Mouse (Mus musculus) intestine, postnatal 0 days (tissue): ENCODE data around the gene Napa. TPM values are rescaled to one million over a fixed set of nuclear protein-coding genes. Genes with fewer than 3 reads are reported as not detected.

Source experiments
- ATAC-seq: fragments of 200-750 bp; cut with Nextera tagmentation; 2 replicates; pipeline ENCODE4 v1.8.0; 2017; ENCODE audit warnings: mild to moderate bottlenecking, moderate TSS enrichment, moderate library complexity
- H3K27ac ChIP-seq: fragments of 300-500 bp; sonication (generic); 2 replicates; pipeline ENCODE4 v1.5.1; 2014; ENCODE audit warnings: mild to moderate bottlenecking, low read depth, low read length, moderate library complexity
- H3K27me3 ChIP-seq: fragments of 300-500 bp; sonication (generic); replicated peaks from 2 replicates; pipeline ENCODE4 v1.6.1; 2014; ENCODE audit warnings: low read length, mixed read lengths; ENCODE audit not compliant: control insufficient read depth, insufficient read depth
- H3K36me3 ChIP-seq: fragments of 300-500 bp; sonication (generic); 2 replicates; pipeline ENCODE4 v1.6.1; 2014; ENCODE audit warnings: mild to moderate bottlenecking, moderate library complexity; ENCODE audit not compliant: control insufficient read depth, insufficient read depth
- H3K4me1 ChIP-seq: fragments of 300-500 bp; sonication (generic); replicated peaks from 2 replicates; pipeline ENCODE4 v1.6.1; 2014; ENCODE audit warnings: antibody characterized with exemption, low read length, mixed read lengths; ENCODE audit not compliant: control insufficient read depth, insufficient read depth
- H3K4me2 ChIP-seq: fragments of 300-500 bp; sonication (generic); replicated peaks from 2 replicates; pipeline ENCODE4 v1.6.1; 2014; ENCODE audit warnings: low read depth, mild to moderate bottlenecking, moderate library complexity
- H3K4me3 ChIP-seq: fragments of 300-500 bp; sonication (generic); 2 replicates; pipeline ENCODE4 v1.5.1; 2014; ENCODE audit warnings: low read depth, low read length
- H3K9ac ChIP-seq: fragments of 300-500 bp; sonication (generic); 2 replicates; pipeline ENCODE4 v1.6.1; 2014; ENCODE audit warnings: mild to moderate bottlenecking, low read depth, low read length
- H3K9me3 ChIP-seq: fragments of 300-500 bp; sonication (generic); 2 replicates; pipeline ENCODE4 v1.6.1; 2016; ENCODE audit warnings: mixed run types; ENCODE audit not compliant: control insufficient read depth
- CTCF ChIP-seq: sonication (generic); IDR thresholded peaks from 2 replicates; pipeline ENCODE4 v1.5.1; 2016; ENCODE audit warnings: low read depth, mild to moderate bottlenecking, control low read depth, antibody characterized with exemption, moderate library complexity
- WGBS: fragments of 180-500 bp; shearing (Covaris S2); extraction: QIAGEN DNeasy Blood & Tissue Kit; methylation state at CpG from one replicate; pipeline ENCODE4 v1.1.7; 2014; 5-methylcytosine and 5-hydroxymethylcytosine counted together
- polyA plus RNA-seq: library from polyadenylated mRNA; unstranded; fragments of >200 nt; fragmentation: Nextera tagmentation; extraction: Ambion mirVana; gene quantifications from 2 replicates; pipeline ENCODE4 v1.2.1, GENCODE M21; 2015

The Napa gene
- polyA plus RNA-seq, 1 experiment from 2014 or later = 201 TPM

GRCm38 (mm10) chr7:16161302-16161701 is 63.0 kb downstream of the Napa start:
- peaks cover 13% of the 10 kb centered on the region; the same call in 1 of the 2 replicates for H3K27me3 ChIP-seq
- no peak for ATAC-seq
- WGBS = 87% methylated on average over 9 of the region's 9 CpGs
- no peak for TF ChIP-seq CTCF
- no peak overlapping the region for H3K9ac ChIP-seq
- no peak overlapping the region for H3K27ac ChIP-seq
- H3K4me1 ChIP-seq = no peaks in the 10 kb centered on the region
- no peaks in the 10 kb centered on the region for H3K36me3 ChIP-seq
- H3K4me2 ChIP-seq = no peak overlapping the region
- H3K9me3 ChIP-seq = no peaks in the 10 kb centered on the region
- H3K4me3 ChIP-seq = no peak overlapping the region

DNA sequence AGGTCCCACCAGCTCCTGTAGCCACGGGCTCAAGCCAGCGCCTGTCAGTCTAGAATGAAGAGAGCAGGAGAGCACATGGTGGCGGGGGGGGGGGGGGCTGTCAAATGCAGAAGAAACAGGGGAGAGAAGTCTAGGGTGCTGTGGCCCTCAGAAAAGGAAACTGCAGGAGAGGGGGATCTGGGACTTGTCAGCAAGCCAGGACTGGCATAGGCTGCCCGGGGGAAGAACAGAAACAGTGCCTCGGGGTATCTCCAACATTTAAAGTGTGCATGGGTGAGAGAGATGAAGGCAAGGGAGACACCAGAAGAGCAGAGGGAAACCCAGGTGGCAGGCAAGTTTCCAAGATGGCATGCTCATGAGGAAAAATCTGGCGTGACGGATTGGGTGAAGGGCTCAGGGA is 63.8 kb downstream of the Napa start:
- H3K9me3 ChIP-seq = no peaks in the 10 kb centered on the region
- TF ChIP-seq CTCF = no peak
- H3K9ac ChIP-seq = no peak overlapping the region
- no peaks in the 10 kb centered on the region for H3K4me1 ChIP-seq
- no peak overlapping the region for H3K4me3 ChIP-seq
- no peak for ATAC-seq
- WGBS = 69% methylated on average over 7 of the region's 7 CpGs
- H3K27ac ChIP-seq = no peak overlapping the region
- H3K27me3 ChIP-seq = peaks cover 13% of the 10 kb centered on the region; the same call in 1 of the 2 replicates
- no peak overlapping the region for H3K4me2 ChIP-seq
- H3K36me3 ChIP-seq = no peaks in the 10 kb centered on the region

Other genes starting within 250 kb of the Napa start
- not detected in 2 replicates for gene Crx, start 218.5 kb upstream of the Napa start, polyA plus RNA-seq
- not detected in 2 replicates for gene Crxos, start 215.8 kb upstream of the Napa start, polyA plus RNA-seq
- gene Selenow, start 176.1 kb upstream of the Napa start, polyA plus RNA-seq = 813 and 814 TPM in 2 replicates
- gene Nop53, start 152.4 kb upstream of the Napa start, polyA plus RNA-seq = 109 and 115 TPM in 2 replicates
- gene Ehd2, start 130.9 kb upstream of the Napa start, polyA plus RNA-seq = 29.3 and 30.9 TPM in 2 replicates
- 1.6 and 1.7 TPM in 2 replicates for gene Bicra, start 50.5 kb upstream of the Napa start, polyA plus RNA-seq
- 0.14 TPM in 1 of 2 replicates, not detected in the other for gene Zfp541, start 36.6 kb upstream of the Napa start, polyA plus RNA-seq
- gene Kptn, start 21.4 kb downstream of the Napa start, polyA plus RNA-seq = 13.3 and 14.4 TPM in 2 replicates
- 0.08 and 0.14 TPM in 2 replicates for gene Slc8a2, start 31.4 kb downstream of the Napa start, polyA plus RNA-seq
- 18.0 and 20.7 TPM in 2 replicates for gene Meis3, start 76.6 kb downstream of the Napa start, polyA plus RNA-seq
- 7.3 and 9.0 TPM in 2 replicates for gene Dhx34, start 123.6 kb downstream of the Napa start, polyA plus RNA-seq
- gene C5ar2, start 145.7 kb downstream of the Napa start, polyA plus RNA-seq = 0.16 and 0.26 TPM in 2 replicates
- gene C5ar1, start 161.1 kb downstream of the Napa start, polyA plus RNA-seq = 2.1 TPM in 2 replicates
- 24.1 and 24.8 TPM in 2 replicates for gene Inafm1, start 175.2 kb downstream of the Napa start, polyA plus RNA-seq
- gene Ccdc9, start 188.3 kb downstream of the Napa start, polyA plus RNA-seq = 14.2 and 14.8 TPM in 2 replicates
- 6.6 and 7.0 TPM in 2 replicates for gene Bbc3, start 209.9 kb downstream of the Napa start, polyA plus RNA-seq